Mouse (Mus musculus) limb, embryonic 13.5 days (tissue): Measurements from ENCODE around the gene Ncbp3. TPM values are rescaled to one million over a fixed set of nuclear protein-coding genes. Genes with fewer than 3 reads are reported as not detected.

ENCODE experiments used
- ATAC-seq: fragments of 200-750 bp; cut with Nextera tagmentation; 2 replicates; pipeline ENCODE4 v1.8.0; 2017; ENCODE audit warnings: low read depth, moderate number of reproducible peaks, moderate TSS enrichment; ENCODE audit not compliant: low FRiP score
- H3K27ac ChIP-seq: fragments of 300-500 bp; sonication (generic); 2 replicates; pipeline ENCODE4 v1.5.1; 2015; ENCODE audit warnings: inconsistent platforms, mild to moderate bottlenecking, moderate library complexity
- H3K27me3 ChIP-seq: fragments of 300-500 bp; sonication (generic); 2 replicates; pipeline ENCODE4 v1.6.1; 2015; ENCODE audit warnings: mild to moderate bottlenecking, inconsistent platforms
- H3K36me3 ChIP-seq: fragments of 300-500 bp; sonication (generic); 2 replicates; pipeline ENCODE4 v1.6.1; 2015; ENCODE audit warnings: inconsistent platforms, mild to moderate bottlenecking, moderate library complexity
- H3K4me1 ChIP-seq: fragments of 300-500 bp; sonication (generic); 2 replicates; pipeline ENCODE4 v1.6.1; 2015; ENCODE audit warnings: inconsistent platforms
- H3K4me2 ChIP-seq: fragments of 300-500 bp; sonication (generic); replicated peaks from 2 replicates; pipeline ENCODE4 v1.6.1; 2015; ENCODE audit warnings: inconsistent platforms, mild to moderate bottlenecking, moderate library complexity
- H3K4me3 ChIP-seq: fragments of 300-500 bp; sonication (generic); 2 replicates; pipeline ENCODE4 v1.5.1; 2015; ENCODE audit warnings: moderate library complexity, mild to moderate bottlenecking, inconsistent platforms
- H3K9ac ChIP-seq: fragments of 300-500 bp; sonication (generic); 2 replicates; pipeline ENCODE4 v1.6.1; 2015; ENCODE audit warnings: mild to moderate bottlenecking, inconsistent platforms
- H3K9me3 ChIP-seq: fragments of 300-500 bp; sonication (generic); 2 replicates; pipeline ENCODE4 v1.6.1; 2016; ENCODE audit warnings: inconsistent platforms
- WGBS: fragments of 180-500 bp; shearing (Covaris S2); methylation state at CpG from one replicate; pipeline ENCODE4 v1.1.7; 2015; 5-methylcytosine and 5-hydroxymethylcytosine counted together
- polyA plus RNA-seq: library from polyadenylated mRNA; unstranded; fragments of >200 nt; fragmentation: Nextera tagmentation; extraction: Ambion mirVana; gene quantifications from 2 replicates; pipeline ENCODE4 v1.2.1, GENCODE M21; 2015

Ncbp3 gene
- polyA plus RNA-seq, 1 experiment from 2014 or later = 14.0 TPM

- no peak for ATAC-seq
- H3K9me3 ChIP-seq = 0 out of 2 replicates have a peak, but pooled peaks cover 3% of the 10 kb centered on the region
- H3K4me2 ChIP-seq = no peak overlapping the region
- no peaks in the 10 kb centered on the region for H3K27me3 ChIP-seq
- H3K27ac ChIP-seq = no peak overlapping the region
- no peak overlapping the region for H3K4me3 ChIP-seq
- no peak overlapping the region for H3K9ac ChIP-seq
- peaks cover 40% of the 10 kb centered on the region for H3K4me1 ChIP-seq
- H3K36me3 ChIP-seq = peaks cover 32% of the 10 kb centered on the region
- 96% methylated on average over 6 of the region's 6 CpGs for WGBS
Measured at GRCm38 (mm10) chr11:73132999-73133398, 85.4 kb downstream of the Ncbp3 start.

GRCm38 (mm10) chr11:73134222-73134621 lies 86.6 kb downstream of the Ncbp3 start:
- Histone ChIP-seq H3K36me3 (peaks cover 31% of the 10 kb centered on the region), H3K9ac (no peak overlapping the region), H3K27me3 (no peaks in the 10 kb centered on the region), H3K4me2 (peak overlapping the region; percentile 46), H3K4me1 (peaks cover 40% of the 10 kb centered on the region), H3K27ac (no peak overlapping the region), H3K4me3 (peak overlapping the region; percentile 15; the same call in 1 of the 2 replicates), H3K9me3 (0 out of 2 replicates have a peak, but pooled peaks cover 3% of the 10 kb centered on the region)
- ATAC-seq = no peak
- WGBS = 42% methylated on average over 5 of the region's 5 CpGs

- H3K4me3 ChIP-seq = peak overlapping the region; percentile 89
- H3K27me3 ChIP-seq = no peaks in the 10 kb centered on the region
- 0 out of 2 replicates have a peak, but pooled peaks cover 3% of the 10 kb centered on the region for H3K9me3 ChIP-seq
- no peak overlapping the region for H3K27ac ChIP-seq
- H3K9ac ChIP-seq = peak overlapping the region; percentile 85; the same call in 1 of the 2 replicates
- peak overlapping the region; percentile 83 for H3K4me2 ChIP-seq
- peaks cover 40% of the 10 kb centered on the region for H3K4me1 ChIP-seq
- WGBS = 78% methylated on average over 6 of the region's 6 CpGs
- no peak for ATAC-seq
- H3K36me3 ChIP-seq = peaks cover 21% of the 10 kb centered on the region
Measured at GRCm38 (mm10) chr11:73136587-73136986, 89.0 kb downstream of the Ncbp3 start.

GRCm38 (mm10) chr11:73137116-73137515 lies 89.5 kb downstream of the Ncbp3 start:
- peak overlapping the region; percentile 89 for H3K4me3 ChIP-seq
- H3K36me3 ChIP-seq = peaks cover 18% of the 10 kb centered on the region
- no peak overlapping the region for H3K27ac ChIP-seq
- 0 out of 2 replicates have a peak, but pooled peaks cover 3% of the 10 kb centered on the region for H3K9me3 ChIP-seq
- no peaks in the 10 kb centered on the region for H3K27me3 ChIP-seq
- H3K9ac ChIP-seq = peak overlapping the region; percentile 85
- 39% methylated on average over 11 of the region's 11 CpGs for WGBS
- peak overlapping the region; percentile 83 for H3K4me2 ChIP-seq
- ATAC-seq = no peak
- peaks cover 40% of the 10 kb centered on the region for H3K4me1 ChIP-seq

- H3K9ac ChIP-seq = peak within 1 kb of the TSS; percentile 85
- under 1% methylated on average over 81 of the region's 84 CpGs for WGBS
- peak within 1 kb of the TSS; percentile 83 for H3K4me2 ChIP-seq
- peaks cover 11% of the 10 kb centered on the region for H3K36me3 ChIP-seq
- peak; percentile 91 for ATAC-seq
- 0 out of 2 replicates have a peak, but pooled peaks cover under 1% of the 10 kb centered on the region for H3K9me3 ChIP-seq
- peaks cover 40% of the 10 kb centered on the region for H3K4me1 ChIP-seq
- H3K4me3 ChIP-seq = peak within 1 kb of the TSS; percentile 89
- H3K27me3 ChIP-seq = no peaks in the 10 kb centered on the region
- no peak within 1 kb of the TSS for H3K27ac ChIP-seq
Measured at GRCm38 (mm10) chr11:73137591-73138501, 90.3 kb downstream of the Ncbp3 start, which contains the start of gene Haspin. Gene Haspin (minus strand): TSS chr11:73138294.

Other genes starting within 250 kb of the Ncbp3 start
- 0.96 and 1.3 TPM in 2 replicates for gene Atp2a3, start 86.6 kb upstream of the Ncbp3 start, polyA plus RNA-seq
- gene P2rx1, start 48.7 kb upstream of the Ncbp3 start, polyA plus RNA-seq = 0.84 and 1.0 TPM in 2 replicates
- gene Camkk1, start 28.8 kb upstream of the Ncbp3 start, polyA plus RNA-seq = 11.3 and 12.7 TPM in 2 replicates
- 0.32 and 0.57 TPM in 2 replicates for gene Itgae, start 42.8 kb downstream of the Ncbp3 start, polyA plus RNA-seq
- gene Haspin, start 90.5 kb downstream of the Ncbp3 start, polyA plus RNA-seq = 14.5 and 15.5 TPM in 2 replicates
- gene P2rx5, start 112.6 kb downstream of the Ncbp3 start, polyA plus RNA-seq = 0.70 and 0.89 TPM in 2 replicates
- gene Emc6, start 129.3 kb downstream of the Ncbp3 start, polyA plus RNA-seq = 96.7 and 98.9 TPM in 2 replicates
- 244 and 248 TPM in 2 replicates for gene Tax1bp3, start 129.3 kb downstream of the Ncbp3 start, polyA plus RNA-seq
- 26.0 and 26.3 TPM in 2 replicates for gene Ctns, start 151.3 kb downstream of the Ncbp3 start, polyA plus RNA-seq
- gene Shpk, start 151.7 kb downstream of the Ncbp3 start, polyA plus RNA-seq = 1.9 and 2.6 TPM in 2 replicates
- gene Trpv1, start 186.5 kb downstream of the Ncbp3 start, polyA plus RNA-seq = 0.05 and 0.17 TPM in 2 replicates
- gene Trpv3, start 219.6 kb downstream of the Ncbp3 start, polyA plus RNA-seq = 0.09 and 0.14 TPM in 2 replicates